Mouse (Mus musculus) adrenal gland (tissue): ENCODE results near the gene Igsf9.

Experiments
- intact Hi-C: fragments of 180-260 bp; cut with DNase I; formaldehyde crosslinking; loops from one replicate; pipeline ENCODE4 v1.15.1; 2025
- long read RNA-seq, 2 experiments: library from polyadenylated mRNA; unstranded; transcript quantifications; one replicate each; pipeline ENCODE4 v2.0.0; 2020; ENCODE audit warnings: borderline replicate concordance in 1 of 2; ENCODE audit not compliant: insufficient replicate concordance in 1 of 2

Gene Igsf9
- long read RNA-seq, experiment 1: 0 reads
- long read RNA-seq, experiment 2, partial matches to known transcripts: 0 of 1 reads
- long read RNA-seq, experiment 2, other reads (novel, unspliced or antisense): 1 of 1 reads

GRCm38 (mm10) chr1:172481540-172482280, at the start of gene Igsf9:
TSS of gene Igsf9 (plus strand) at chr1:172481788.
- intact Hi-C loops: no loop called here

GRCm38 (mm10) chr1:172431836-172432586, 49.6 kb upstream of the Igsf9 start:
- intact Hi-C loops: no loop called here

GRCm38 (mm10) chr1:172432587-172432955, 49.0 kb upstream of the Igsf9 start:
- intact Hi-C loops: no loop called here

GRCm38 (mm10) chr1:172433012-172433850, 48.4 kb upstream of the Igsf9 start:
- intact Hi-C loops: no loop called here

- intact Hi-C loops: no loop called here
Measured at GRCm38 (mm10) chr1:172433851-172434165, 47.8 kb upstream of the Igsf9 start.

- intact Hi-C loops: no loop called here
Measured at GRCm38 (mm10) chr1:172436785-172437184, 44.8 kb upstream of the Igsf9 start.

GRCm38 (mm10) chr1:172438621-172439020, 43.0 kb upstream of the Igsf9 start:
- intact Hi-C loops: no loop called here

GRCm38 (mm10) chr1:172440521-172440920, 41.1 kb upstream of the Igsf9 start:
- intact Hi-C loops: no loop called here

- intact Hi-C loops: no loop called here
Measured at GRCm38 (mm10) chr1:172441935-172442445, 39.6 kb upstream of the Igsf9 start.

GRCm38 (mm10) chr1:172450226-172450625, 31.4 kb upstream of the Igsf9 start:
- intact Hi-C loops: no loop called here

- intact Hi-C loops: no loop called here
Measured at GRCm38 (mm10) chr1:172450848-172451470, 30.6 kb upstream of the Igsf9 start.

GRCm38 (mm10) chr1:172452911-172453310, 28.7 kb upstream of the Igsf9 start:
- intact Hi-C loops: no loop called here

GRCm38 (mm10) chr1:172453810-172454209, 27.8 kb upstream of the Igsf9 start:
- intact Hi-C loops: no loop called here

- intact Hi-C loops: no loop called here
Measured at GRCm38 (mm10) chr1:172455416-172455815, 26.2 kb upstream of the Igsf9 start.

- intact Hi-C loops: no loop called here
Measured at GRCm38 (mm10) chr1:172456001-172456677, 25.4 kb upstream of the Igsf9 start.

- intact Hi-C loops: no loop called here
Measured at GRCm38 (mm10) chr1:172457196-172457595, 24.4 kb upstream of the Igsf9 start.

GRCm38 (mm10) chr1:172458041-172458440, 23.5 kb upstream of the Igsf9 start:
- intact Hi-C loops: no loop called here

GRCm38 (mm10) chr1:172461602-172462001, 20.0 kb upstream of the Igsf9 start:
- intact Hi-C loops: no loop called here

- intact Hi-C loops: no loop called here
Measured at GRCm38 (mm10) chr1:172462534-172462933, 19.1 kb upstream of the Igsf9 start.
